Mouse (Mus musculus) intestine, embryonic 15.5 days (tissue): ENCODE results near the gene Ctdspl. TPM values are rescaled to one million over a fixed set of nuclear protein-coding genes. Genes with fewer than 3 reads are reported as not detected.

ENCODE experiments used
- ATAC-seq: fragments of 200-750 bp; cut with Nextera tagmentation; 2 replicates; pipeline ENCODE4 v1.8.0; 2017; ENCODE audit warnings: moderate TSS enrichment, moderate library complexity
- H3K27ac ChIP-seq: fragments of 300-500 bp; sonication (generic); 2 replicates; pipeline ENCODE4 v1.5.1; 2015; ENCODE audit warnings: mild to moderate bottlenecking, inconsistent platforms
- H3K27me3 ChIP-seq: fragments of 300-500 bp; sonication (generic); replicated peaks from 2 replicates; pipeline ENCODE4 v1.6.1; 2015; ENCODE audit warnings: inconsistent platforms
- H3K36me3 ChIP-seq: fragments of 300-500 bp; sonication (generic); 2 replicates; pipeline ENCODE4 v1.6.1; 2015; ENCODE audit warnings: inconsistent platforms
- H3K4me1 ChIP-seq: fragments of 300-500 bp; sonication (generic); replicated peaks from 2 replicates; pipeline ENCODE4 v1.6.1; 2015; ENCODE audit warnings: inconsistent platforms
- H3K4me2 ChIP-seq: fragments of 300-500 bp; sonication (generic); replicated peaks from 2 replicates; pipeline ENCODE4 v1.6.1; 2015; ENCODE audit warnings: mild to moderate bottlenecking, inconsistent platforms
- H3K4me3 ChIP-seq: fragments of 300-500 bp; sonication (generic); replicated peaks from 2 replicates; pipeline ENCODE4 v1.5.1; 2015; ENCODE audit warnings: inconsistent platforms
- H3K9ac ChIP-seq: fragments of 300-500 bp; sonication (generic); 2 replicates; pipeline ENCODE4 v1.6.1; 2015; ENCODE audit warnings: inconsistent platforms
- H3K9me3 ChIP-seq: fragments of 300-500 bp; sonication (generic); 2 replicates; pipeline ENCODE4 v1.6.1; 2016; ENCODE audit warnings: inconsistent platforms
- WGBS: fragments of 180-500 bp; shearing (Covaris S2); methylation state at CpG from one replicate; pipeline ENCODE4 v1.1.7; 2015; 5-methylcytosine and 5-hydroxymethylcytosine counted together
- polyA plus RNA-seq: library from polyadenylated mRNA; unstranded; fragments of >200 nt; fragmentation: Nextera tagmentation; extraction: Ambion mirVana; gene quantifications from 2 replicates; pipeline ENCODE4 v1.2.1, GENCODE M21; 2015

Ctdspl gene
- polyA plus RNA-seq, 1 experiment from 2014 or later: 16.9 TPM

GRCm38 (mm10) chr9:119034069-119034468 is 107.8 kb downstream of the Ctdspl start:
- no peak overlapping the region for H3K4me3 ChIP-seq
- H3K4me1 ChIP-seq: peaks cover 9% of the 10 kb centered on the region
- no peaks in the 10 kb centered on the region for H3K9me3 ChIP-seq
- ATAC-seq: no peak
- H3K4me2 ChIP-seq: no peak overlapping the region
- no peaks in the 10 kb centered on the region for H3K27me3 ChIP-seq
- no peak overlapping the region for H3K9ac ChIP-seq
- H3K27ac ChIP-seq: no peak overlapping the region
- H3K36me3 ChIP-seq: peaks cover 26% of the 10 kb centered on the region
- 91% methylated on average over 8 of the region's 8 CpGs for WGBS

GRCm38 (mm10) chr9:119034676-119035665 is 108.7 kb downstream of the Ctdspl start:
- Histone ChIP-seq H3K27me3 (no peaks in the 10 kb centered on the region), H3K27ac (no peak overlapping the region), H3K9me3 (no peaks in the 10 kb centered on the region), H3K9ac (no peak overlapping the region), H3K4me2 (no peak overlapping the region), H3K4me3 (no peak overlapping the region), H3K4me1 (peaks cover 9% of the 10 kb centered on the region), H3K36me3 (peaks cover 26% of the 10 kb centered on the region)
- no peak for ATAC-seq
- 89% methylated on average over 29 of the region's 29 CpGs for WGBS

- peaks cover 9% of the 10 kb centered on the region for H3K4me1 ChIP-seq
- H3K27me3 ChIP-seq: no peaks in the 10 kb centered on the region
- 49% methylated on average over 7 of the region's 7 CpGs for WGBS
- H3K27ac ChIP-seq: no peak overlapping the region
- no peak overlapping the region for H3K4me2 ChIP-seq
- no peak overlapping the region for H3K4me3 ChIP-seq
- no peak overlapping the region for H3K9ac ChIP-seq
- no peak for ATAC-seq
- H3K9me3 ChIP-seq: no peaks in the 10 kb centered on the region
- peaks cover 30% of the 10 kb centered on the region for H3K36me3 ChIP-seq
These were observed 109.6 kb downstream of the Ctdspl start for GRCm38 (mm10) chr9:119035836-119036235.

GRCm38 (mm10) chr9:119037076-119037730 is 111.0 kb downstream of the Ctdspl start:
- H3K27ac ChIP-seq: no peak overlapping the region
- H3K9ac ChIP-seq: no peak overlapping the region
- H3K36me3 ChIP-seq: peaks cover 31% of the 10 kb centered on the region
- 50% methylated on average over 15 of the region's 15 CpGs for WGBS
- H3K9me3 ChIP-seq: no peaks in the 10 kb centered on the region
- H3K4me2 ChIP-seq: no peak overlapping the region
- no peaks in the 10 kb centered on the region for H3K27me3 ChIP-seq
- H3K4me3 ChIP-seq: no peak overlapping the region
- H3K4me1 ChIP-seq: peaks cover 9% of the 10 kb centered on the region
- ATAC-seq: no peak

GRCm38 (mm10) chr9:119038574-119038973 is 112.3 kb downstream of the Ctdspl start:
- Histone ChIP-seq H3K9ac (no peak overlapping the region), H3K4me3 (no peak overlapping the region)
- WGBS: 88% methylated on average over 3 of the region's 3 CpGs

GRCm38 (mm10) chr9:119040101-119040775 is 114.0 kb downstream of the Ctdspl start:
- no peak overlapping the region for H3K4me2 ChIP-seq
- no peak overlapping the region for H3K9ac ChIP-seq
- H3K4me1 ChIP-seq: peaks cover 9% of the 10 kb centered on the region
- H3K27ac ChIP-seq: no peak overlapping the region
- WGBS: 89% methylated on average over 15 of the region's 15 CpGs
- H3K36me3 ChIP-seq: peaks cover 22% of the 10 kb centered on the region
- no peak for ATAC-seq
- no peak overlapping the region for H3K4me3 ChIP-seq
- no peaks in the 10 kb centered on the region for H3K9me3 ChIP-seq
- no peaks in the 10 kb centered on the region for H3K27me3 ChIP-seq

More at GRCm38 (mm10) chr9:119038574-119038973, 112.3 kb downstream of the Ctdspl start:
- Histone ChIP-seq H3K27ac (no peak overlapping the region), H3K9me3 (no peaks in the 10 kb centered on the region), H3K27me3 (no peaks in the 10 kb centered on the region), H3K4me1 (peaks cover 9% of the 10 kb centered on the region), H3K36me3 (peaks cover 30% of the 10 kb centered on the region), H3K4me2 (no peak overlapping the region)
- ATAC-seq: no peak

GRCm38 (mm10) chr9:119048182-119048903 is 122.1 kb downstream of the Ctdspl start:
- Histone ChIP-seq H3K27ac (peak overlapping the region; percentile 27; the same call in 1 of the 2 replicates), H3K9me3 (no peaks in the 10 kb centered on the region), H3K36me3 (no peaks in the 10 kb centered on the region), H3K4me3 (no peak overlapping the region), H3K9ac (no peak overlapping the region), H3K4me1 (peaks cover 20% of the 10 kb centered on the region), H3K4me2 (no peak overlapping the region), H3K27me3 (no peaks in the 10 kb centered on the region)
- peak; percentile 64 for ATAC-seq
- 69% methylated on average over 11 of the region's 11 CpGs for WGBS

- H3K4me3 ChIP-seq: no peak overlapping the region
- no peak overlapping the region for H3K9ac ChIP-seq
- H3K27me3 ChIP-seq: no peaks in the 10 kb centered on the region
- peaks cover 28% of the 10 kb centered on the region for H3K4me1 ChIP-seq
- H3K9me3 ChIP-seq: no peaks in the 10 kb centered on the region
- WGBS: 73% methylated on average over 2 of the region's 2 CpGs
- no peaks in the 10 kb centered on the region for H3K36me3 ChIP-seq
- H3K27ac ChIP-seq: no peak overlapping the region
- H3K4me2 ChIP-seq: no peak overlapping the region
- ATAC-seq: no peak
These were observed 124.9 kb downstream of the Ctdspl start for GRCm38 (mm10) chr9:119051158-119051557.

GRCm38 (mm10) chr9:119052154-119052944 is 126.1 kb downstream of the Ctdspl start, which contains the start of gene Vill:
TSS of gene Vill (plus strand) at chr9:119052778.
- Histone ChIP-seq H3K4me2 (peak within 1 kb of the TSS; percentile 76), H3K36me3 (no peaks in the 10 kb centered on the region), H3K4me3 (peak within 1 kb of the TSS; percentile 43), H3K9ac (peak within 1 kb of the TSS; percentile 44), H3K4me1 (peaks cover 28% of the 10 kb centered on the region), H3K27ac (no peak within 1 kb of the TSS), H3K27me3 (no peaks in the 10 kb centered on the region), H3K9me3 (no peaks in the 10 kb centered on the region)
- peak; percentile 91 for ATAC-seq
- 12% methylated on average over 22 of the region's 22 CpGs for WGBS

- Histone ChIP-seq H3K27ac (no peak overlapping the region), H3K36me3 (no peaks in the 10 kb centered on the region), H3K4me2 (peak overlapping the region; percentile 76; the same call in 1 of the 2 replicates), H3K9me3 (no peaks in the 10 kb centered on the region), H3K4me3 (no peak overlapping the region), H3K4me1 (peaks cover 22% of the 10 kb centered on the region), H3K27me3 (no peaks in the 10 kb centered on the region), H3K9ac (no peak overlapping the region)
- 65% methylated on average over 9 of the region's 9 CpGs for WGBS
- peak; percentile 40 for ATAC-seq
These were observed 127.8 kb downstream of the Ctdspl start for GRCm38 (mm10) chr9:119053964-119054576.

GRCm38 (mm10) chr9:119055336-119055735 is 129.1 kb downstream of the Ctdspl start:
- no peak for ATAC-seq
- no peaks in the 10 kb centered on the region for H3K36me3 ChIP-seq
- WGBS: 84% methylated on average over 4 of the region's 4 CpGs
- peaks cover 22% of the 10 kb centered on the region for H3K4me1 ChIP-seq
- no peaks in the 10 kb centered on the region for H3K9me3 ChIP-seq
- no peak overlapping the region for H3K9ac ChIP-seq
- no peak overlapping the region for H3K4me3 ChIP-seq
- H3K27me3 ChIP-seq: no peaks in the 10 kb centered on the region
- H3K27ac ChIP-seq: no peak overlapping the region
- H3K4me2 ChIP-seq: no peak overlapping the region
